Mouse (Mus musculus) lung, postnatal 4 days (tissue): ENCODE results near the gene Kcnj15.
A peak's percentile ranks its signal among the peaks of the same experiment; 100 is the strongest.

Experiments
- DNase-seq, 2 experiments: peaks; one replicate each; pipeline ENCODE4 v3.0.0; 2021

Gene Kcnj15

GRCm38 (mm10) chr16:95245499-95245898, 11.9 kb upstream of the Kcnj15 start:
- DNase-seq = no peak

- peak in 1 of 2 experiments; percentile 44 for DNase-seq
Observed at GRCm38 (mm10) chr16:95248646-95249045, 8.7 kb upstream of the Kcnj15 start.

DNA sequence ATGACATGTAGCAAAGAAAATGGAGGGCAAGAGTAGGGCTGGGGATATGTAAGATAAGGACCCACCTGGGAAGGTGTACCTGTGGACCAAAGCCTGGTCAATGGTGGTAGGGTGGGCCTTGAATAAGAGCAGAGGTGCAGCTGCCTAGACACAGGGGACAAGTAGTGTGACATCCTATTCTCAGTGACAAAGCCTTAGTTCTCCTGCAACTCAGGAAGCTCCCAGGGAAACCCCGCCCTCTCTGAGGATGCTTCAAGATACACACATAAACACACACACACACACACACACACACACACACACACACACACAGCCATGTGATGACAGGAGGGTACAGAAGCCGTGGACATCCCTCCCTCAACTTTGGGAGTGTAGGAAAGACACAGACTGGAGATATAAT, 710 bp upstream of the Kcnj15 start:
- no peak for DNase-seq

- no peak for DNase-seq
Observed at GRCm38 (mm10) chr16:95258100-95258499, 742 bp downstream of the Kcnj15 start.

GRCm38 (mm10) chr16:95259505-95259904, 2.1 kb downstream of the Kcnj15 start:
- no peak for DNase-seq

GRCm38 (mm10) chr16:95260693-95261092, 3.3 kb downstream of the Kcnj15 start:
- DNase-seq = no peak

DNA sequence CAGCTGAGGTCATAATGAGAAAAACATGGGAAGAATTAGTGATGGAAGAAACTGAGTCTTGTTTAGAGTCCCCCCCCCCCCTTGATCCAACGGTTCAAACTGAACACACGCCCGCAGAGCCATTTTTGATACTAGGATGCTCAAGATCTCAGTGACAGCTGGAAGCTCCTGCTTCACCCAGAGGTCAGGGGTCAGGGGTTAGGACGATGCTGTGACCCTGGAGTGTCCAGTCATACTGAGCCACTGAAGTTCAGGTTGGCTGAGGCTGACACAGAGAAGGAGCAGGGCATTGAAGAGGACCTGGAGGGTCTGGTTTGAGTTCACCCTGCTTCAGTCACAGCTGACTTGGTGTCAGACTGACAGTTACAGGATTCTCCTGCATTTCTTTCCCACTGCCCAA, 4.4 kb downstream of the Kcnj15 start:
- DNase-seq = no peak

GRCm38 (mm10) chr16:95262706-95263363, 5.5 kb downstream of the Kcnj15 start:
- no peak for DNase-seq

- no peak for DNase-seq
Observed at GRCm38 (mm10) chr16:95264324-95264723, 7.0 kb downstream of the Kcnj15 start.

- no peak for DNase-seq
Observed at GRCm38 (mm10) chr16:95267481-95268183, 10.3 kb downstream of the Kcnj15 start.

GRCm38 (mm10) chr16:95269610-95270009, 12.3 kb downstream of the Kcnj15 start:
- DNase-seq = no peak

DNA sequence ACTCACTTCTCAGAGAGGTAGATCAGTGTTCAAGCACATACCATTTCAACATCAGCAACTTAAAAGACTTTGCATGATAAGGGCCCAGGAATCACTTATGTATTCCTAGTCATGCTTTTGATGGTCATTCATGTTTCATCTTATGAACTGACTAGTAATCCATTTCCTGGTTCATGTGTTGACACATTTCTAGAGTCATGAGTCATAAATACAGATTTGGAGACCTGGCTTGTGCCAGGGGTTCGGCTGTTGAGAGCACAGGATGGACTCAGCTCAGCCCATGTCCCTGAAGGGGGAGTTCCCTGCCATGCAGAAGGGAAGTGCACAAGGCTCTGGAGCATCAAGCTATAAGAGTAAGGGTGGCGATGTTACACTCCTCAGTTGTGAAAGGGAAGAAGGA, 15.7 kb downstream of the Kcnj15 start:
- DNase-seq = no peak

- peak; percentile 55 to 61 for DNase-seq
Observed at GRCm38 (mm10) chr16:95275713-95276502, 18.6 kb downstream of the Kcnj15 start.

DNA sequence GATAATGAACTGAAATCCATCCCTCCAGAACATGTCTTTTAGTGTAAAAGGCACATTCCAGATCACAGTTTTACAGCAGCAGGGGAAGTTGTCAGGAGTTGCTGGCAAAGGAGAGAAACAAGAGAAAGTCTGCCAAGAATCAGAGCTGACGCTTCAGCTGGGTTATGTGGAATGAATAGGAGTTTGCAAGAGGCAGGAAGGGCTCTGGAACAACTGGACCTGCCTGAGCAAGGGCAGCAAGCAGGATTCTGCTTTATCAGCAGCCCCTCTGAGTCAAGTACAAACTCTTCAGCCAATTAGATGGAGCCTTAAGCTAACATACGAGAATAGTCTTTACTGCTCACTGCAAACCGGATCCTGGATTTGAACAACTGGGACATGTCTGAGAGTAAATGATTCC, 21.7 kb downstream of the Kcnj15 start:
- no peak for DNase-seq

- DNase-seq = no peak
Observed at GRCm38 (mm10) chr16:95280338-95280737, 23.0 kb downstream of the Kcnj15 start.

DNA sequence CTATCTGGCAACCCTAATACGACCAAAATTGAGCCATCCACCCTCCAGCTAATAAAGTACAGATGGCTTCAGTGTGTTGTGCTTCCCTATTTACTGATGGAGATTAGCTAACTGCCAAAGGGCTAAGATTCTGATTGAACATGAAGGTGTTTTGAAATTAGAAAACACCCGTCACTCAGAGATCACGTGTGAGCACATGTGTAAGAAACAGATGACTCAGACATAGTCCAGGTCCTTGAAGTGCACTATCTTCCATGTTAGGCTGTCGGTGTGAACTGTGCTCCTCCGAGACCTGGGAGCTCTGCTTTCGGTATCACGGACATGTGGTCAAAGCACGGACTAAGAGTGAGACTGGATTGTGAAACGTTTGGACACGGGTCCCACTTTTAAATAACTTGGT, 26.0 kb downstream of the Kcnj15 start:
- DNase-seq = no peak

- DNase-seq = no peak
Observed at GRCm38 (mm10) chr16:95284085-95284727, 26.8 kb downstream of the Kcnj15 start.

DNA sequence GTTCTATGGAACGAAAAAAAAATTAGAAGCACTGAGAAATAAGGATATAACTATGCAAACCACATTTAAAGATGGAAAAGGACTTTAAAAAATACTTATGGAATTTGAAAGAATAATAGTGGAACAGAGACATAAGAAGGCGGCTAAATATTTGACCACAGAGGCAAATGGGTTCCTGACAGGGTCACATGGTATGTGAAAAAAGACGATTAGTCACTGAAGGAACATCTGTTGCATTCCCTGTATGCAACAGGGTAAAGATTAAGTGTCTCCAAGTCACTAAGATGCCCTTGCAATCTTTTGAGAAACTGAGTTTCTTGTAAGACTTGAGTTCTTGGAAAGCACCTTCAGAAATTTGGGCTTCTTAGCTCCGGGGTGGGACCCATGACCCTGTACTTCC, 27.7 kb downstream of the Kcnj15 start:
- DNase-seq = no peak

DNA sequence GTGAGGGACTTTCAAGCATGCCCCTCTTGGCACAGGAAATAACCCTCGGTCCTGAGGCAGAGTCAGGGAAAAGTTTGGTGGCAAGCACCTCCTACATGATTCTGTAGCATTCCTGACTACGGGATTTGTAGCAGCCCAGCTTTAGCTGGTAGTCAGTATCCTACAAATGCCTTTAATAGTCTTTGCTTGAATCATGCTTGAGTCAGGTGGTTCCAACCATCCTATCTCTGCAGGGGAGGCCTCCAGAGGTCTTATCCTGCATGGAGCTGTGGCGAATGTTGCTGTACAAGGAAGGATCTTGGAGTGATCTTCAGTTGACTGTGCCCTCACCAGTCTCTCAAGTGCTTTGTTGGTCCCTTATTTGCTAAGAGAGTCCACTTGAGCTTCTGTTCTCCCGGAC, 28.4 kb downstream of the Kcnj15 start:
- no peak for DNase-seq

DNA sequence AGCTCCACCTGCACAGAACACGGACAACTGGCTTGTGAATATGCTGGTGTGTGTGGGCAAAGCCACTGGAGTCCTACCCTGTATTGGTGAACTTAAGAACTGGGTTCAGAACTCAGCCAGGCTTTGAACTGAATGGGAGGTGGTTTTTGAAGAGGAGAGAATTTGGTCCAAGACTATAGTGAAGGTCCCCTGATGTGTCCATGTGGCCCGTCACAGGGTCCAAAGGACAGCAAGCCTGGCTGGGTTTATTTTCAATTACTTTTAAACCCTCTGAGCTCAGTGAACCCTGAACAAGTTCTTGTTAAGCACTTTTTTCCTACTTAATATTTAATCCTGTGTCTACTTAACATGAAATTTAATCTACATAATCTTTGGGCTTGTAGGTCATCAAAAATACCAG, 30.3 kb downstream of the Kcnj15 start:
- no peak for DNase-seq

DNA sequence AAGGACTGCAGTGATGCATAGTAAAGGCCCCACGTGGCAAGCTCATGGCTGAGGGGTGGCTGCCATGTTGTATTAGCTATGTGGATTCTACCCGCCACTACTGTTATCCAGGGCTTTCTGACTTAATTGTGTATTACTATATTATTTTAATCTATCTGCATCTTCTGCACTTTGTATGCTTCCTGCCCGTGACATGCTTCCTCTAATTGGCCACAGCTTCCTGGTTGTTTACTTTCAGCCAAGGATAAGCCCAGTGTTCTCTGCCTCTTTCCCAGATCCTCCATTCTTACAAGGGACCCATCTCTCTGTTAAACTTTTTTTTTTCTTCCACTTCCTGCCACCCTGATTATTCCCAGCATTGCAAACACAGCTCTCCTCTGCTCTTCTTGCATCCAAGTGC, 32.0 kb downstream of the Kcnj15 start:
- no peak for DNase-seq

GRCm38 (mm10) chr16:95291450-95292101, 34.2 kb downstream of the Kcnj15 start:
- DNase-seq = peak; percentile 67 to 74
